Mouse (Mus musculus): Measurements from ENCODE around the gene Man1c1. TPM values are rescaled to one million over a fixed set of nuclear protein-coding genes. Genes with fewer than 3 reads are reported as not detected.

Man1c1 gene
- polyA plus RNA-seq, 1 experiment from 2014 or later, result 4.8 TPM

DNA sequence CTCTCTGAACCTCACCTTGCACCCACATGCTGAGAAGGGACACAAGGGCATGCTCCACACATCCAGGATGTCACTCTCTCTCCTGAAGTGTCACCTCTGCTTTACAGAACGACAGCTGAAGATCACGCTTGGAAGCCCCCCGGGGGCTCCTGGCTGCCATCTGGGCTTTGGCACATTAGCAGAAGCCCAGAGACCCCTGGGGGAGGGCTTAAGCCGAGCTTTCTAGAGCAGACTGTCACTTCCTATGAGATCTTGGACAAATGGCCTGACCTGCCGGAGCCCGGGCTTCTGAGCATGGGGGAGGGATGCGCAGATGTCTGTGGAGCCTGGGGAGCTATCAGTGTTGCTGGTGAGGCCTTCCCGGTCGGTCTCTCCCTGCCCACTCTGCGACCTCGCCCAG, 128.6 kb downstream of the Man1c1 start:
- Histone ChIP-seq H3K9me3 (ENCODE audit: control insufficient read depth, low read length) (no peaks in the 10 kb centered on the region), H3K4me2 (ENCODE audit: low read depth) (no peak overlapping the region), H3K27me3 (ENCODE audit: control insufficient read depth, insufficient read depth, low read length) (no peaks in the 10 kb centered on the region), H3K36me3 (ENCODE audit: control insufficient read depth, insufficient read depth, low read length) (no peaks in the 10 kb centered on the region), H3K27ac (ENCODE audit: low read depth, low read length) (no peak overlapping the region), H3K4me3 (ENCODE audit: low read depth, low read length) (no peak overlapping the region), H3K9ac (ENCODE audit: low read length) (no peak overlapping the region), H3K4me1 (ENCODE audit: control insufficient read depth, insufficient read depth, low read length) (peaks cover 8% of the 10 kb centered on the region)
- DNase-seq (ENCODE audit: low spot score) (peak; percentile 61), ATAC-seq (ENCODE audit: insufficient read depth, low FRiP score, low TSS enrichment) (no peak)
- WGBS, result 43% methylated on average over 11 of the region's 11 CpGs

DNA sequence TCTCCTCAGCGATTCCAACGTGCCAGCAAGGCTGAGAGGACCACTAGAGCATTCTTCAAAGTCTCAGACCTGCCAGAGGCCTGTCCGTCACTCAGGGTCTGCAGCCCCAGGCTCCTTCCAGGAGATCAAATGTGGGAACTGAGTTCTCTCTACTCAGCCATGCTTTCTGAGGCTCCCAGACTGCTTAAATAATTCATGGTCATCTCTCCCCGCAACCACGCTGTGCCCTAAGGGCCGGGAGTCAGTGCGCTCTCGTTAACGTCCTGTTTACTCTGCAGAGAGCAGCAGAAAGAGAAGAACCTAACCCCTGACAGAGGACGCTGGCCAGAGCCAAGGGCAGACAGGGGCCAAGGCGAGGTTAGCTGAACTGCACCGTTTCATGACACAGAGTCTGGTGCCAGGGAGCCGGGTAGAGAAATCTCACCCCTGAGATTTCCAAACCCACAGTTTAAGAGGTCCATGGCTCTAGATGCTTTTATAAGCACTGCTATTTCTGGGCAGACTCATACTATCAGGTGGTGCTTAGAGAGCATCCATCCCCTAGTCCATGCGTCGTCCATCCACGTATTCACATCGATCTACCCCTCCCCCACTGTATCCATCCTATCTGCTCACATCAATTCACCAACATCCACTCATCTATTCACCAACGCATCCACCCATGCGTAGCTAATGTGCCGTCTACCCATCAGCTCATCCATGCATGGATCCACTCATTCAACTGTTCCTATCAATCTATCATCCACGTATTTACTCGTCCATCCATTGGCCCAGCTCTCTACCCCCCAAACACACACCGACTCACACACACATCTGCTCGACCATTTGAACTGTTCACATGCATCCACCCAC, 131.4 kb downstream of the Man1c1 start:
- H3K36me3 ChIP-seq (ENCODE audit: control insufficient read depth, insufficient read depth, low read length), result no peaks in the 10 kb centered on the region; the same call in 1 of the 2 replicates
- H3K4me2 ChIP-seq (ENCODE audit: low read depth), result no peak overlapping the region
- no peak for DNase-seq (ENCODE audit: low spot score)
- H3K9ac ChIP-seq (ENCODE audit: low read length), result no peak overlapping the region
- H3K9me3 ChIP-seq (ENCODE audit: control insufficient read depth, low read length), result no peaks in the 10 kb centered on the region
- ATAC-seq (ENCODE audit: insufficient read depth, low FRiP score, low TSS enrichment), result no peak
- no peak overlapping the region for H3K27ac ChIP-seq (ENCODE audit: low read depth, low read length)
- H3K4me1 ChIP-seq (ENCODE audit: control insufficient read depth, insufficient read depth, low read length), result peaks cover 9% of the 10 kb centered on the region
- WGBS, result 83% methylated on average over 24 of the region's 24 CpGs
- H3K4me3 ChIP-seq (ENCODE audit: low read depth, low read length), result no peak overlapping the region
- H3K27me3 ChIP-seq (ENCODE audit: control insufficient read depth, insufficient read depth, low read length), result no peaks in the 10 kb centered on the region

DNA sequence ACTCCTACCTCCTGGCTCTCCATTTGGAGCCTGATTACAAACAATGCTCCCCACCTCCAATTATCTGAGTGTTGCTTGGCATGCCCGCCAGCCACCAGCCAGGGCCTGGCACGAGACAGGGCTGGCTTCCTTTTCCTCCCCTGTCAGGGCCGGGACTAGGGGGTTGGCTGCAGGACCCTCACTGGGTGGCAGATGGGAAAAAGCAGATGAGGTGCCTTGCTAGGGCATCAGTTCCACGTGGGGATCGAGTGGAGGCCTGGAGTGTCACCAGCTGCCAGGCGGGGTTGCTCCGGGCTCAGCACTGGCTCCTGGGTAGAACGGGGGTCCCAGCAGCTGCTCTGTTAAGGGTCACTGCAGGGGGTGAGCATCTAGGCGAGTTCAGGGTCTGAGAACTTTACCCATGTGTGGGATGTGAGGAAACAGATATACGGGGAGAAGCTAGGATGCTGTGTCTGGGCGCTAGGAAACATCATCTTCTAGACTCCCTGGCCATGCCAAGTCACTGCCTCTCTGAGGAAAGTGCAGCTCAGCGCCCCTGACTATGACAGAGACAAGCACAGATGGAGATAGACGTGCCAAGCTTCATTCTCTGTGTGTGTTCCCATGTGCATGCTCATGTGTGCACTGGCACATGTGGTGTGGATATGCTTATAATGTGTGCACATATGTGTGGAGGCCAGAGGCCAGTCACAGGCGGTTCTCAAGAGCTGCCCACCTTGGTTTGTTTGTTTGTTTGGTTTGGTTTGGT, 133.2 kb downstream of the Man1c1 start:
- H3K4me3 ChIP-seq (ENCODE audit: low read depth, low read length), result no peak overlapping the region
- no peak overlapping the region for H3K4me2 ChIP-seq (ENCODE audit: low read depth)
- ATAC-seq (ENCODE audit: insufficient read depth, low FRiP score, low TSS enrichment), result no peak
- no peak overlapping the region for H3K27ac ChIP-seq (ENCODE audit: low read depth, low read length)
- peaks cover 12% of the 10 kb centered on the region for H3K4me1 ChIP-seq (ENCODE audit: control insufficient read depth, insufficient read depth, low read length)
- no peaks in the 10 kb centered on the region; the same call in 1 of the 2 replicates for H3K36me3 ChIP-seq (ENCODE audit: control insufficient read depth, insufficient read depth, low read length)
- no peak overlapping the region for H3K9ac ChIP-seq (ENCODE audit: low read length)
- 78% methylated on average over 14 of the region's 14 CpGs for WGBS
- no peaks in the 10 kb centered on the region for H3K27me3 ChIP-seq (ENCODE audit: control insufficient read depth, insufficient read depth, low read length)
- H3K9me3 ChIP-seq (ENCODE audit: control insufficient read depth, low read length), result no peaks in the 10 kb centered on the region
- no peak for DNase-seq (ENCODE audit: low spot score)

DNA sequence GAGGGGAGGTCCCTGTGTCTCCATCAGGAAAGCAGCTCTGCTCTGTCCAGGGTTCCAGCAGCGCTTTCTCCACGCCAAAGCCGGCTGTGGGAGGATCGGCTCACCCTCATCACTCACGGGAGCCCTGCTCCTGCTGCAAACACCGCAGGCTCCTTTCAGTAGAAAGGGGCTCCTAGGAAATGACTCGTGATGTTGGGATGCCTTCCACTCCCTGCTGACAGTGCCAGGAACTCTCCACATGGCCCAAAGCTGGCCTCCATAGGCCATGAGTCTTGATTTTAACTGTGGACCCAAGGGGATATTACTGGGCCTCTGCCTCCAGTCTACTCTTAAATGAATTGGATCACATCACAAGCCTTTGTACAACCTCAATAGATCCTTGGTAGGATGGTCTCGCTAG, 134.3 kb downstream of the Man1c1 start:
- H3K4me1 ChIP-seq (ENCODE audit: control insufficient read depth, insufficient read depth, low read length), result peaks cover 7% of the 10 kb centered on the region
- ATAC-seq (ENCODE audit: insufficient read depth, low FRiP score, low TSS enrichment) (no peak), DNase-seq (ENCODE audit: low spot score) (no peak)
- no peaks in the 10 kb centered on the region for H3K27me3 ChIP-seq (ENCODE audit: control insufficient read depth, insufficient read depth, low read length)
- no peaks in the 10 kb centered on the region; the same call in 1 of the 2 replicates for H3K36me3 ChIP-seq (ENCODE audit: control insufficient read depth, insufficient read depth, low read length)
- no peak overlapping the region for H3K9ac ChIP-seq (ENCODE audit: low read length)
- H3K9me3 ChIP-seq (ENCODE audit: control insufficient read depth, low read length), result no peaks in the 10 kb centered on the region
- WGBS, result 76% methylated on average over 8 of the region's 8 CpGs
- no peak overlapping the region for H3K4me2 ChIP-seq (ENCODE audit: low read depth)
- no peak overlapping the region for H3K27ac ChIP-seq (ENCODE audit: low read depth, low read length)
- no peak overlapping the region for H3K4me3 ChIP-seq (ENCODE audit: low read depth, low read length)

DNA sequence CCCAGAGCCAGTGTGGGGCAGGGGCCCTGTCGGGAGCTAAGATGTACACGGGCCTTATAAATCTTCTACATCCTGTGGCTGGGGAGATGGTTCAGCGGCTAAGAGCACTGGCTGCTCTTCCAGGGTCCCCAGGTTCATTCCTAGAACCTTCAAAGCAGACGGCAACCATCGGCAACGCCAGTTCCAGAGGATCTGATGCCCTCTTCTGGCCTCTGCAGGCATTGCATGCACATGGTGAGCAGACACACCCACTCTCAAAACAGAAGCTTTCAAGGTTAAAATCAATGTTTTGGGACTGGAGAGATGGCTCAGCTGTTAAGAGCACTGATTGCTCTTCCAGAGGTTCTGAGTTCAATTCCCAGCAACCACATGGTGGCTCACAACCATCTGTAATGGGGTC, 134.9 kb downstream of the Man1c1 start:
- no peaks in the 10 kb centered on the region for H3K9me3 ChIP-seq (ENCODE audit: control insufficient read depth, low read length)
- peaks cover 7% of the 10 kb centered on the region for H3K4me1 ChIP-seq (ENCODE audit: control insufficient read depth, insufficient read depth, low read length)
- no peaks in the 10 kb centered on the region; the same call in 1 of the 2 replicates for H3K36me3 ChIP-seq (ENCODE audit: control insufficient read depth, insufficient read depth, low read length)
- H3K9ac ChIP-seq (ENCODE audit: low read length), result no peak overlapping the region
- 72% methylated on average over 6 of the region's 6 CpGs for WGBS
- DNase-seq (ENCODE audit: low spot score) (no peak), ATAC-seq (ENCODE audit: insufficient read depth, low FRiP score, low TSS enrichment) (no peak)
- H3K4me3 ChIP-seq (ENCODE audit: low read depth, low read length), result no peak overlapping the region
- H3K27me3 ChIP-seq (ENCODE audit: control insufficient read depth, insufficient read depth, low read length), result no peaks in the 10 kb centered on the region
- H3K4me2 ChIP-seq (ENCODE audit: low read depth), result no peak overlapping the region
- H3K27ac ChIP-seq (ENCODE audit: low read depth, low read length), result no peak overlapping the region

DNA sequence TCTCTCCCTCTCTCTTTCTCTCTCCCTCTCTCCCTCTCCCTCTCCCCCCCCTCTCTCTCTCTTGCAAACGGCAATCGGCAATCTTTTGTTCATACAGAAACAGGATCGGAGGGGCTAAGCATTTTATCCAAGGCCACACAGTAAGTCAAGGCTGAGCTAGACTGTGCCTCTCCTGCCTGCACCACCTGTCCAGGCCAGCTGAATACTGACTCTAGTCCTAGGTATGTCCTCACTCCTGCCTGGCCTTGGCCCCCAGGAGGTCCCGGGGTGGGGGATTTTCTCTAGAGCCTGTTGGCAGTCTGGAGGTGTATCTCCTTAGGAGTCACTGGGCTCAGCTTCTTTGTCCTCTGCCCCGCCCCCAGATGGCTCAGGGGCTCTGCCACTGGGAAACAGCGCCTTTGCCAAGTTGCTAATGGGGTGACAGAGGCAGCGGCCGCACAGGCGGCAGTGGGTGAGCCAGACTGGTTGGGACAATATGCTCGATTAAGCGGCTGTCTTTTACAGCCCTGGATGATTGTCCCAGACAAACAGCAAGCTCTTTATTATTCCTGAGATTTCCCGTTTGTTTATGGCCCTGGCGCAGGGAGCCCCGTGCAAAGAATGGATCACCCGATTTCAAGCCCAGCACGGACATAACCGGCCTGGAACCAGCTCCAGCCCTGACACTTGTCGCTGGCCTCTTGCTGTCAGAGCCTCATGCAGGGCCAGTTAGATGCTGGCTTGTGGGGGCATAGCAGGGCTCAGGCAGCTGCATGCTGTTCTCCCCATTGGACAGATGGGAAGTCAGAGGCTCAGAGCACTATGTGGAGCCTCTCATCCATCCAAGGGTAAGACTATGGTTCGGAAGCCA, 136.5 kb downstream of the Man1c1 start:
- DNase-seq (ENCODE audit: low spot score), result peak; percentile 61
- Histone ChIP-seq H3K4me1 (ENCODE audit: control insufficient read depth, insufficient read depth, low read length) (peaks cover 7% of the 10 kb centered on the region), H3K4me2 (ENCODE audit: low read depth) (no peak overlapping the region), H3K9me3 (ENCODE audit: control insufficient read depth, low read length) (no peaks in the 10 kb centered on the region), H3K9ac (ENCODE audit: low read length) (peak overlapping the region; percentile 35; the same call in 1 of the 2 replicates), H3K27ac (ENCODE audit: low read depth, low read length) (peak overlapping the region; percentile 56; the same call in 1 of the 2 replicates), H3K36me3 (ENCODE audit: control insufficient read depth, insufficient read depth, low read length) (no peaks in the 10 kb centered on the region; the same call in 1 of the 2 replicates), H3K4me3 (ENCODE audit: low read depth, low read length) (no peak overlapping the region), H3K27me3 (ENCODE audit: control insufficient read depth, insufficient read depth, low read length) (no peaks in the 10 kb centered on the region)
- 18% methylated on average over 19 of the region's 19 CpGs for WGBS
- ATAC-seq (ENCODE audit: insufficient read depth, low FRiP score, low TSS enrichment), result peak; percentile 41; the same call in 1 of the 2 replicates

DNA sequence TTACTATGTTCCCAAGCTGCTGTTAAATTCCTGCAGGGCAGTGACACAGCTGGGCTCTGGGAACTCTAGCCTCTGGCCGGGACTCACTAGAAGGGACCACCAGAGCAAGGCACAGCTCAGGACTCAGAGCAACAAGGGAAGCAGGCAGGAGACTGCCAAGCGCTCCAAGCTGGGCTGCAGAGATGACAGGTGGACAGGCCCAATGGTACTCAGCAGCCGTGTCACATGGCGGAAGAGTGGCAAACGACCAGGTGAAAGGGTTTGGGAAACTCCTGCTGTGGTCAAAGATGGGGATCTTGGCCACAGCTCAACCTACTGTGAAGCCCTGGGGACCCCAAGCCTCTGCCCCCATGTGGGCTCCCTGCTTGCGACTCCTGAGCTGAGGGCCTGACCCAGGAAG, 140.0 kb downstream of the Man1c1 start:
- ATAC-seq (ENCODE audit: insufficient read depth, low FRiP score, low TSS enrichment) (no peak), DNase-seq (ENCODE audit: low spot score) (no peak)
- no peak overlapping the region for H3K4me2 ChIP-seq (ENCODE audit: low read depth)
- H3K36me3 ChIP-seq (ENCODE audit: control insufficient read depth, insufficient read depth, low read length), result no peaks in the 10 kb centered on the region; the same call in 1 of the 2 replicates
- 87% methylated on average over 6 of the region's 6 CpGs for WGBS
- H3K27ac ChIP-seq (ENCODE audit: low read depth, low read length), result no peak overlapping the region
- no peak overlapping the region for H3K4me3 ChIP-seq (ENCODE audit: low read depth, low read length)
- H3K27me3 ChIP-seq (ENCODE audit: control insufficient read depth, insufficient read depth, low read length), result no peaks in the 10 kb centered on the region
- H3K9me3 ChIP-seq (ENCODE audit: control insufficient read depth, low read length), result no peaks in the 10 kb centered on the region
- H3K4me1 ChIP-seq (ENCODE audit: control insufficient read depth, insufficient read depth, low read length), result peaks cover 7% of the 10 kb centered on the region
- no peak overlapping the region for H3K9ac ChIP-seq (ENCODE audit: low read length)

DNA sequence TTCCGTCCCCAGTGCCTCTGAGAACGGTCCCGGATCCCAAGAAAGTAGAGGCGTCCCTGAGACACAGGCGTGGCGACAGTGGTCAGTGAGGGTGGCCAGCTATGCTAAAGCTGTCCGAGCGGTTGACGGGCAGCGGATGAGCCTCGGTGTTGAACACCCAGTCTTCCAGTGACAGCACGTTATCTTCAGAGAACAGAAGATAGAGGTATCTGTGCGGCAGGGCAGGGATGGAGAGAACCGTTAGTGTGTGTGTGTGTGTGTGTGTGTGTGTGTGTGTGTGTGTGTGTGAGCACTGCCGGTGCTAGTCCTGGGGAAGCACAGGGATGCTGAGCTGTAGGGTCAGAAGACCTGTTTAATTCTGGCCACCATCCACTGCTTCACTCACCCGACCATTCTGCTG, 140.5 kb downstream of the Man1c1 start:
- H3K36me3 ChIP-seq (ENCODE audit: control insufficient read depth, insufficient read depth, low read length), result no peaks in the 10 kb centered on the region; the same call in 1 of the 2 replicates
- H3K4me2 ChIP-seq (ENCODE audit: low read depth), result no peak overlapping the region
- no peak for DNase-seq (ENCODE audit: low spot score)
- no peaks in the 10 kb centered on the region for H3K27me3 ChIP-seq (ENCODE audit: control insufficient read depth, insufficient read depth, low read length)
- H3K4me3 ChIP-seq (ENCODE audit: low read depth, low read length), result no peak overlapping the region
- ATAC-seq (ENCODE audit: insufficient read depth, low FRiP score, low TSS enrichment), result no peak
- no peaks in the 10 kb centered on the region for H3K9me3 ChIP-seq (ENCODE audit: control insufficient read depth, low read length)
- WGBS, result 91% methylated on average over 16 of the region's 16 CpGs
- H3K9ac ChIP-seq (ENCODE audit: low read length), result no peak overlapping the region
- H3K4me1 ChIP-seq (ENCODE audit: control insufficient read depth, insufficient read depth, low read length), result peaks cover 7% of the 10 kb centered on the region
- H3K27ac ChIP-seq (ENCODE audit: low read depth, low read length), result no peak overlapping the region
